Mouse (Mus musculus) CD4-positive, CD25-positive, alpha-beta regulatory T cell (primary cell): ENCODE data around the gene Rtbdn. TPM values are rescaled to one million over a fixed set of nuclear protein-coding genes. Genes with fewer than 3 reads are reported as not detected.

Source experiments
- polyA plus RNA-seq: library from polyadenylated mRNA; unstranded; fragments of 100-300 nt; shearing (Covaris generic); gene quantifications from one replicate; pipeline ENCODE4 v1.2.1, GENCODE M21; 2017

Gene Rtbdn
- 0.19 TPM for polyA plus RNA-seq

GRCm38 (mm10) chr8:84946528-84947240 is at the start of gene Rtbdn:
Gene Rtbdn (plus strand): TSS chr8:84946991.

GRCm38 (mm10) chr8:84901752-84902151 is 45.0 kb upstream of the Rtbdn start, which contains the start of gene Klf1:
Gene Klf1 (plus strand): TSS chr8:84901928.

GRCm38 (mm10) chr8:84908421-84909161 is 38.2 kb upstream of the Rtbdn start, which contains the start of gene Dnase2a:
Gene Dnase2a (plus strand): TSS chr8:84908560.

GRCm38 (mm10) chr8:84936962-84937546 is 9.7 kb upstream of the Rtbdn start, which contains the start of gene Mast1:
Gene Mast1 (minus strand): TSS chr8:84937359.

GRCm38 (mm10) chr8:84969241-84970134 is 22.7 kb downstream of the Rtbdn start, which contains the start of the genes Gm49661, Prdx2 and Rnaseh2a:
Gene Gm49661 (minus strand): TSS chr8:84969433.
Gene Prdx2 (plus strand): TSS chr8:84969587.
Gene Rnaseh2a (minus strand): TSS chr8:84969767.

GRCm38 (mm10) chr8:84978248-84978940 is 31.6 kb downstream of the Rtbdn start, which contains the start of gene Junb:
Gene Junb (minus strand): TSS chr8:84978718.

GRCm38 (mm10) chr8:84990349-84990748 is 43.6 kb downstream of the Rtbdn start, which contains the start of gene Hook2:
Gene Hook2 (plus strand): TSS chr8:84990603.

Other genes with a start within 250 kb of the Rtbdn start
- gene Lyl1, start 245.5 kb upstream of the Rtbdn start, polyA plus RNA-seq: 0.78 TPM
- 28.5 TPM for gene G430095P16Rik, start 224.0 kb upstream of the Rtbdn start, polyA plus RNA-seq
- 12.6 TPM for gene Nfix, start 146.6 kb upstream of the Rtbdn start, polyA plus RNA-seq
- gene Dand5, start 124.2 kb upstream of the Rtbdn start, polyA plus RNA-seq: 6.6 TPM
- gene Gadd45gip1, start 115.5 kb upstream of the Rtbdn start, polyA plus RNA-seq: 33.5 TPM
- 212 TPM for gene Rad23a, start 106.3 kb upstream of the Rtbdn start, polyA plus RNA-seq
- gene Calr, start 100.1 kb upstream of the Rtbdn start, polyA plus RNA-seq: 491 TPM
- gene Farsa, start 90.0 kb upstream of the Rtbdn start, polyA plus RNA-seq: 102 TPM
- 4.5 TPM for gene Syce2, start 74.9 kb upstream of the Rtbdn start, polyA plus RNA-seq
- gene Gcdh, start 53.1 kb upstream of the Rtbdn start, polyA plus RNA-seq: 39.3 TPM
- gene Klf1, start 45.1 kb upstream of the Rtbdn start, polyA plus RNA-seq: 0.16 TPM
- 14.6 TPM for gene Dnase2a, start 38.4 kb upstream of the Rtbdn start, polyA plus RNA-seq
- 1.2 TPM for gene Mast1, start 9.6 kb upstream of the Rtbdn start, polyA plus RNA-seq
- gene Gm49661, start 22.4 kb downstream of the Rtbdn start, polyA plus RNA-seq: not detected
- 181 TPM for gene Prdx2, start 22.6 kb downstream of the Rtbdn start, polyA plus RNA-seq
- 99.4 TPM for gene Rnaseh2a, start 22.8 kb downstream of the Rtbdn start, polyA plus RNA-seq
- 673 TPM for gene Junb, start 31.7 kb downstream of the Rtbdn start, polyA plus RNA-seq
- 10.7 TPM for gene Hook2, start 43.6 kb downstream of the Rtbdn start, polyA plus RNA-seq
- not detected for gene Best2, start 67.5 kb downstream of the Rtbdn start, polyA plus RNA-seq
- 52.2 TPM for gene Asna1, start 78.3 kb downstream of the Rtbdn start, polyA plus RNA-seq
- 206 TPM for gene Trir, start 79.8 kb downstream of the Rtbdn start, polyA plus RNA-seq
- 34.3 TPM for gene Tnpo2, start 89.9 kb downstream of the Rtbdn start, polyA plus RNA-seq
- gene Fbxw9, start 113.1 kb downstream of the Rtbdn start, polyA plus RNA-seq: 6.5 TPM
- 0.81 TPM for gene Gm5741, start 121.0 kb downstream of the Rtbdn start, polyA plus RNA-seq
- gene Dhps, start 124.8 kb downstream of the Rtbdn start, polyA plus RNA-seq: 92.5 TPM
- 173 TPM for gene Wdr83os, start 133.7 kb downstream of the Rtbdn start, polyA plus RNA-seq
- 42.2 TPM for gene Wdr83, start 134.3 kb downstream of the Rtbdn start, polyA plus RNA-seq
- gene Man2b1, start 136.3 kb downstream of the Rtbdn start, polyA plus RNA-seq: 124 TPM
- gene Zfp791, start 176.1 kb downstream of the Rtbdn start, polyA plus RNA-seq: not detected
- 0.13 TPM for gene Cks1brt, start 204.9 kb downstream of the Rtbdn start, polyA plus RNA-seq